Mouse (Mus musculus) left cerebral cortex, postnatal 25 days (tissue): Measurements from ENCODE around the gene Pdia5. TPM values are rescaled to one million over a fixed set of nuclear protein-coding genes. Genes with fewer than 3 reads are reported as not detected.

Experiments
- DNase-seq, 2 experiments: peaks; one replicate each; pipeline ENCODE4 v3.0.0; 2022; ENCODE audit warnings: low spot score in 2 of 2, mixed read lengths in 1 of 2
- intact Hi-C: fragments of 180-260 bp; cut with DNase I; formaldehyde crosslinking; loops from one replicate; pipeline ENCODE4 v1.15.1; 2025
- total RNA-seq, 2 experiments: library from RNA; stranded (reverse); gene quantifications; 2 replicates each; pipeline ENCODE4 v1.2.3; 2021

The Pdia5 gene
- total RNA-seq, 2 experiments from 2014 or later: 3.9 to 5.1 TPM

GRCm38 (mm10) chr16:35487056-35487455 lies 3.6 kb downstream of the Pdia5 start:
- intact Hi-C loops: no loop called here
- DNase-seq: no peak

GRCm38 (mm10) chr16:35485711-35486110 lies 5.0 kb downstream of the Pdia5 start:
- peak in 1 of 2 experiments; percentile 54 for DNase-seq
- intact Hi-C loops: no loop called here

GRCm38 (mm10) chr16:35484526-35485233 lies 6.0 kb downstream of the Pdia5 start:
- intact Hi-C loops: no loop called here
- DNase-seq: no peak

GRCm38 (mm10) chr16:35484105-35484504 lies 6.6 kb downstream of the Pdia5 start:
- intact Hi-C loops: no loop called here

GRCm38 (mm10) chr16:35479301-35479700 lies 11.4 kb downstream of the Pdia5 start:
- no peak for DNase-seq
- intact Hi-C loops: no loop called here

More at GRCm38 (mm10) chr16:35484105-35484504, 6.6 kb downstream of the Pdia5 start:
- no peak for DNase-seq

- no peak for DNase-seq
- intact Hi-C loops: no loop called here
These were observed 13.4 kb downstream of the Pdia5 start for GRCm38 (mm10) chr16:35477273-35477672.

- DNase-seq: peak in 1 of 2 experiments; percentile 65
- intact Hi-C loops: no loop called here
These were observed 18.0 kb downstream of the Pdia5 start for GRCm38 (mm10) chr16:35472569-35473275.

- no peak for DNase-seq
- intact Hi-C loops: loop anchor here (2.0 kb wide), 1 partner anchor 69 kb away; the partner anchor contains the start of gene Sema5b
These were observed 18.7 kb downstream of the Pdia5 start for GRCm38 (mm10) chr16:35471841-35472568.

GRCm38 (mm10) chr16:35470983-35471382 lies 19.7 kb downstream of the Pdia5 start:
- intact Hi-C loops: loop anchor here (2.0 kb wide), 1 partner anchor 70 kb away; the partner anchor contains the start of gene Sema5b
- no peak for DNase-seq

GRCm38 (mm10) chr16:35470096-35470495 lies 20.6 kb downstream of the Pdia5 start:
- peak in 1 of 2 experiments; percentile 57 for DNase-seq
- intact Hi-C loops: loop anchor here (2.0 kb wide), 1 partner anchor 71 kb away; the partner anchor contains the start of gene Sema5b

- no peak for DNase-seq
- intact Hi-C loops: no loop called here
These were observed 21.7 kb downstream of the Pdia5 start for GRCm38 (mm10) chr16:35469016-35469415.

GRCm38 (mm10) chr16:35467044-35467443 lies 23.6 kb downstream of the Pdia5 start:
- no peak for DNase-seq
- intact Hi-C loops: no loop called here

GRCm38 (mm10) chr16:35465808-35466351 lies 24.8 kb downstream of the Pdia5 start:
- no peak for DNase-seq
- intact Hi-C loops: no loop called here

GRCm38 (mm10) chr16:35464686-35465308 lies 25.9 kb downstream of the Pdia5 start:
- DNase-seq: no peak
- intact Hi-C loops: no loop called here

GRCm38 (mm10) chr16:35463708-35464107 lies 27.0 kb downstream of the Pdia5 start:
- intact Hi-C loops: no loop called here
- no peak for DNase-seq

GRCm38 (mm10) chr16:35462955-35463354 lies 27.7 kb downstream of the Pdia5 start:
- intact Hi-C loops: no loop called here
- no peak for DNase-seq

- DNase-seq: no peak
- intact Hi-C loops: no loop called here
These were observed 31.1 kb downstream of the Pdia5 start for GRCm38 (mm10) chr16:35459584-35459983.

GRCm38 (mm10) chr16:35458297-35458696 lies 32.4 kb downstream of the Pdia5 start:
- intact Hi-C loops: no loop called here
- no peak for DNase-seq

- DNase-seq: no peak
- intact Hi-C loops: no loop called here
These were observed 33.2 kb downstream of the Pdia5 start for GRCm38 (mm10) chr16:35457488-35457887.
